Mouse (Mus musculus) heart, postnatal 25 days (tissue): Measurements from ENCODE around the gene Hist1h2bc. TPM values are rescaled to one million over a fixed set of nuclear protein-coding genes. Genes with fewer than 3 reads are reported as not detected.
"Not testable (repeated sequence)": the region's sequence is repeated elsewhere in the genome, so short reads cannot be mapped to it uniquely, and the experiment has no call there.

Experiments used
- DNase-seq: peaks from one replicate; pipeline ENCODE4 v3.0.0; 2022; ENCODE audit warnings: low spot score
- intact Hi-C: fragments of 180-260 bp; cut with DNase I; formaldehyde crosslinking; loops from one replicate; pipeline ENCODE4 v1.15.1; 2025
- total RNA-seq, 2 experiments: library from RNA; stranded (reverse); gene quantifications; 2 replicates each; pipeline ENCODE4 v1.2.3; 2021

Hist1h2bc gene
- total RNA-seq, 2 experiments from 2014 or later: 73.7 to 74.9 TPM

DNA sequence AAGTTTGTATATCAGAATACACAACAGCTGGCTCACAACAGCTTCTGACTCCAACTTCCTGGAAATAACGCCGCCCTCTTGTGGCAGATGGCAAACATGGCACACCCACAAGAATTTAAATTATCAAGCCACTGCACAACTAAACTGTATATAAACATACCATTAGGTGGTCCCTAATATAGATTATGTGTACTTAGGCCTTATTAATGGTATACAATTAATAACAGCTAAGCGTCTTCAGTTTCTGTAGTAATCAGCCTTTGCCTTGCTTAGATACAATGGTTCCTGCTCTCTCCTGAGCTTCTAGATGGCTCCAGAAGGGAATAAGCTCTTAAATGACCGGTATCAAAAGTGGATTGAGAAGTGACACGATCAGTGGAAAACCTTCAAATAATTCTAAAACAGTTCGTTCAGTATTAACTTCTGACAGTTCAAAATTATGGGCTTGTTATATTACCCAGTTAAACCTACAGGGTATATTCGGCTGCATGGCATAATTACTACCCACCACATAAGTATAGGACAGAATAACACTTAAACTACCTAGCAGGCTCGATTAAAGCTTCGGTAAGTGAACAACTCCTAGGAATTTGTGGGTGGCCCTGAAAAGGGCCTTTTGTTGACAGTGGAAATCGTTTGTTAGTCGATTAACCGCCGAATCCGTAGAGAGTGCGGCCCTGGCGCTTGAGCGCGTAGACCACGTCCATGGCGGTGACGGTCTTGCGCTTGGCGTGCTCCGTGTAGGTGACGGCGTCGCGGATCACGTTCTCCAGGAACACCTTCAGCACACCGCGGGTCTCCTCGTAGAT, 13.7 kb downstream of the Hist1h2bc start:
- intact Hi-C loops: loop anchor here (5.0 kb wide), 1 partner anchor 1655 kb away; the partner anchor contains the start of genes Hist1h2ag, Hist1h2bj and Hist1h4i
- DNase-seq: no peak

- intact Hi-C loops: loop anchor here (5.0 kb wide), 1 partner anchor 1656 kb away; the partner anchor contains the start of genes Hist1h2ag, Hist1h2bj and Hist1h4i
Measured at GRCm38 (mm10) chr13:23698300-23698693, 14.3 kb downstream of the Hist1h2bc start, which contains the start of gene Hist1h4c. Gene Hist1h4c, minus strand, starts transcription at chr13:23698454.

GRCm38 (mm10) chr13:23698996-23699395, 15.0 kb downstream of the Hist1h2bc start:
- intact Hi-C loops: loop anchor here (5.0 kb wide), 1 partner anchor 1657 kb away; the partner anchor contains the start of genes Hist1h2ag, Hist1h2bj and Hist1h4i
- no peak for DNase-seq

More at GRCm38 (mm10) chr13:23698300-23698693, 14.3 kb downstream of the Hist1h2bc start, which contains the start of gene Hist1h4c:
- DNase-seq: peak; percentile 98

DNA sequence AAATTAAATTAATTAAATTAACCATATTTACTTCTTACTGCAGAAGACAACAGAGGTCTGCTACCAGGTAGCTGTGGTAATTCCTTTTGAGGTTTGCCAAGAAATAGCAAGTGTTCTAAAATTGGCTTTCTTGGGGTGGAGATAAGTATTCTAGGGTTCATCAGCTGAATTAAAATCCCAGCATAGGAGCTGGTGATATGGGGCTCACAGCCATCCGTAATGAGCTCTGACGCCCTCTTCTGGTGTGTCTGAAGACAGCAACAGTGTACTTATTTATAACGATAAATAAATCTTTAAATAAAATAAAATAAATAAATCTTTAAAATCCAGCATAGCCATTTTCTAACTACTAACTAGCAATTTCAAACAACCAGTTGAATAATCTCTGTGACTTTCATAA, 15.8 kb downstream of the Hist1h2bc start:
- DNase-seq: no peak
- intact Hi-C loops: loop anchor here (5.0 kb wide), 1 partner anchor 1657 kb away; the partner anchor contains the start of genes Hist1h2ag, Hist1h2bj and Hist1h4i

DNA sequence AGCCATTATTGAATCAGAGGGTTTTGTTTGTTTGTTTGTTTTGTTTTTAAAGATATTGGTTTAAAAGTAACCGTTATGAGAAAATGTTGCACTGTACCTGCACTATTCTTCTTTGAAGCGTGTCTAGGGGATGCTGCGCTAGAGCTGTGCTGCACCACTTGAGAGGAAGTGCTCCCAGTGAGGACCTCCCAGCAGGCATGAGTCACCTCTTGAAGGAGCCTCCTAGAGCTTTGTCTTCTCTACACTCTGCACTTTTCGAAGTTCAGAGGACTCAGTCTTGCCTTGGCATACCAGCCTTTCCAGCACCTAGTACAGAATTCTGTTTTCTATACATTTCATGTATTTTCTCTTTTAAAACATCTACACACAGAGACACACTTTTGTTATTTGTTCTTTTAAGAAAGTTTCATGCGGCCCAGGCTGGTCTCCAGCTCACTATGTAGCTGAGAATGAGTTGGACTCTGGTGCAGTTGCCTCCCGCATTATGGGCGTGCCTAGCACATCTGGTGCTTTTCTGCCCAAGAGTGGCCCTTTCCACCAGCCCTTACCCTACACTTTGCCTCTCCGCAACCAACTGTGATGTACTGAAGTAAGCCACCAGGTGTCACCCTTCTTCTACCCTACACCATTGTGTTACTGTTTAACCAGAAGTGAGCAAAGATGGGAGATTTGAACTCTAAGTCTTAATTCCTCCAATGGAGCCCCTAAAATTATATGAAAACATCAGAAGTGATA, 17.0 kb downstream of the Hist1h2bc start:
- DNase-seq: peak; percentile 30

DNA sequence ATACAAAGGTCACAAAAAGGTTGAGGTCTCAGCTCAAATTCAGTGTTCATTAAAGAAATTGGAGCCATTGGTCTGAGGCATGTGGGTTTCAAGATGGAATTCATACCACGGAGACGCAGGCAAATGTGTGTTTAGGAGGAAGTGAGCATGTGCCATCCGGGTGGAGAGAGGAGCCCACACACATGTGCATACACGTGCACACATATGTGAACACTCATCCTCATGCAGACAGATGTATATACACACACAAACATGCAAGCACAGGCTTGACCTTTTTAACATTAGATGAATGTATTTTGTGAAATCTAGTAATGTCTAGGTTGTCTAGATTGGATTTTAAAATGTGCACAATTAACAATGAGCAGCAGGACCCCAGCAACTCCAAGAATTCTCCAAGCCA, 18.2 kb downstream of the Hist1h2bc start:
- intact Hi-C loops: no loop called here
- DNase-seq: no peak

More for the DNA sequence above, 17.0 kb downstream of the Hist1h2bc start:
- intact Hi-C loops: loop anchor here (1.0 kb wide), 1 partner anchor 31 kb away; no protein-coding TSS in a partner anchor

- intact Hi-C loops, DNase-seq: not testable (repeated sequence)
Measured at GRCm38 (mm10) chr13:23702801-23703200, 18.8 kb downstream of the Hist1h2bc start.

DNA sequence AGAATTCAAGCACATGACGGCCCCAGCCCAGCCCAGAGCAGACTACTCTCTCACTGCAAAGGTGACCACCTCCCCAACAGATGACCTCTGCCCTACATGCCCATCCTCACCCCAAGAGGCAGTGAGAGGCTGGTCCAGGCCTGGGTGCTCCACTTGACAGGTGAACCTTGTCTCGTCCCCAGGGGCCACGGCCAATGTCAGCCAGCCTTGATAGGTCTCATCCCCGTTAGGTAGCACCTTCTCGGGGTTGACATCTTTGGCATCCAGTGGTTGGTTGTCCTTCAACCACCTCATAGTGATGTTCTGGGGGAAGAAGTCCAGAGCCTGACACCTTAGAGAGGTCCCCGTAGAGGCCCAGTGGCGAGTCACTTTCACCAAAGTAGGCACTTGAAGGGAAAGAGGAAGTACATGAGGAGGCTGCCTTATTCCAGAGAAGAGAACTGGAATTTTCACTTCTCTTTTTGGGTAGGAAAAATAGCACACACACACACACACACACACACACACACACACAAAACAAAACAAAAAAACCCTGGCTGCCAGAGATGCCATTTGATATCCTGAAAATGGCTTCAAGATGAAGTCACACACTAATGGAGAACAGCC, 21.9 kb downstream of the Hist1h2bc start:
- intact Hi-C loops: no loop called here
- DNase-seq: no peak

GRCm38 (mm10) chr13:23706771-23707170, 22.8 kb downstream of the Hist1h2bc start:
- intact Hi-C loops: no loop called here
- DNase-seq: no peak

GRCm38 (mm10) chr13:23708041-23708440, 24.0 kb downstream of the Hist1h2bc start:
- intact Hi-C loops: no loop called here

GRCm38 (mm10) chr13:23708654-23709053, 24.7 kb downstream of the Hist1h2bc start:
- DNase-seq: no peak
- intact Hi-C loops: no loop called here

More at GRCm38 (mm10) chr13:23708041-23708440, 24.0 kb downstream of the Hist1h2bc start:
- DNase-seq: no peak

GRCm38 (mm10) chr13:23709714-23710373, 25.8 kb downstream of the Hist1h2bc start:
- intact Hi-C loops: no loop called here
- no peak for DNase-seq

DNA sequence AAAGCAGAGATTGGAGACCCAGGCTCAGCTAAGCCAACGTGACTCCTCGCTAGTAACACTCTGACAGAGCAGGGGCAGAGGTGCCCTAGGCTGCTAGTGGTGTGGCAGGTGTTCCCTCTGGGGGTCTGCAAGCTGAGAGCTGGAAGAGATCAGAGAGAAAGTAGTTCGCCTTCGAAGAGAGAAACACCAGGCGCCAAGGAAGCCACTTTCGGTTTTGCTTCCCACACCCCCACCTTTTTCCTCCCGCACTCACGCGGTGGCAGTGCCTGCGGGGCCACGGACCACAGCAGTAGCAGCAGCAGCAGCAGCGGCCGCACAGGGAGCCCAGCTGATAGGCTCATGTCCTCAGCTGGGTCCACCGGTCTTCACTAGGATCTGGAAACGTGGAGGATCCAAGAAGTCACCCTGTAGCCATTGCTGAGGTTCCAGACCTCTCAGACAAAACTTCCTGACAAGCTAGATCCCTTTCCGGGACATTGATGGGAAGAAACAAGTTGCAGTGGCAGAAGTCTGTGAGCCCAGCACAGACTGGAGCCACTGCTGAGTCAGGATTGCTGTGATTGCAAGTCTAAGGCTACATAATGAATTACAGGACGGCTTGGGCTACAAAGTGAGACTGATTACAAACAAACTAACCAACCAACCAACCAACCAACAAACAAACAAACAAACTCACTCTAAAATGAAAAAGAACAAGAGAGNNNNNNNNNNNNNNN, 26.5 kb downstream of the Hist1h2bc start, which contains the start of gene Hfe:
TSS of gene Hfe (minus strand) at position 481 of the 716 bp plus-strand sequence.
- intact Hi-C loops: no loop called here
- DNase-seq: no peak

DNA sequence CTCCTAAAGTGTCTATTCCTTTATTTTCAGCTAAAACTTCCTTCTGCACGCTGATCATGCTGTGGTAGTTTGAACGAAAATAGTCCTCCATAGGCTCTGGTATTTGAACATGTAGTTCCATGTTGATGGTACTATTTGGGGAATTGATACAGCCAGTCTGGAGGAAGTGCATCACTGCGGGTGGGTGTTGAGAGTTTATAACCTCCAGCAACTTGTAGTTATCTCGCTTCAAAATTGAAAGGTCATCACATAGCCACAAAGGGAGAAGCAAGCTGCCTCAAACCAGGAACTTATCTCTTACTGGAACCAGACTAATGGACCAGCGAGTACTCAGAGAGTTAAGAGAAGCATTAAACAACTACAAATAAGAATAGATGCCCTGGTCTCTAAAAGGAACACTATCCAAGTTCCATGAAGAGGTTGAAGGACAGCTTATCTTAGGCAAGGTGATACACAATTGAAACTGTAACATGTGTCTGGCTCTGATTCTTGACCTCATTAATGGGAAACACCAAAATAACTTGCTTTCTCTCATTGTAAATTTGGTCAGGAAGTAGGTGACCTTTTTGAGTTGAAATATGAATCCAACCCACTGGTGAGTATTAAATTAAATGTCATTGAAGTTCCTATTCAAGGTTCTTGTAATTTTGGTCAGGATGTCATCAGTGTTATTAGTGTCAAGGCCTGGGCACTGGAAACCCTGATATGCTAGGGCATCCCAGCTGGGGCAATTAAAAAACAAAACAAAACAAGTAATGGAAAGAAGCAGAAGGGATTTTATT, 32.5 kb downstream of the Hist1h2bc start:
- no peak for DNase-seq
- intact Hi-C loops: no loop called here

GRCm38 (mm10) chr13:23717176-23717575, 33.2 kb downstream of the Hist1h2bc start:
- intact Hi-C loops: no loop called here
- DNase-seq: no peak

DNA sequence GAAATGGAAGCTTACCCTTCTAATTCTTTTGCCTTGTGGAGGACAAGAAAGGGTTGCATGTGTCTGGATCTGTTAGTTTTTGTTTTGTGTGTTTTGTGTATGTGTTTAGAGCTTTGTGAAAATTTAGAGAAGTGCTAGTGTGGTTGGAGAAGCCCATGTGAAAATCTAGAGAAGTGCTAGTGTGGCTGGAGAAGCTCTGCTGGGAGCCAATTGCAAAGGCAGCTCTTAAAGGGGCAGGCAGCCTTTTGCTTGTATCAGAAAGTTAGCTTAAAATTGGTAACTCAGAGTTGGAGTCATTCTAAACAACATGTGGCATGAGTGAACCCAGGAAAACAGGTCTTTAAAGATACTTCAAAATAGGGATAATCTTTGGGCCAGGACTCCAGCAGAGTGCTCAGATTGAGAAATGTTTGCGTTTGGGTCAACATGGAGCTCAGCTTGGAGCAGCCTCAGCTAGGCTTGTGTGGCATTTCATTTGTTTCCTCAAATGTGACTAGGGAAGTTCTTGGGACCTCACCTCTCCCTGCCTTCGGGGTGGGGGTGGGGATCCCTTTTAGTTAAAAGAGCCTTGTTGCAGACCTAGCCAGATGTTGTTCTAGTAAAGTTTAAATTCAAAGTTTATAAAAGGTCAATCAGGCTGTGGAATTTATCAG, 33.7 kb downstream of the Hist1h2bc start:
- intact Hi-C loops, DNase-seq: not testable (repeated sequence)

GRCm38 (mm10) chr13:23724239-23724638, 40.2 kb downstream of the Hist1h2bc start:
- DNase-seq: no peak
- intact Hi-C loops: no loop called here
